Mouse (Mus musculus): ENCODE measurements around the gene Scnn1b.

Scnn1b gene

GRCm38 (mm10) chr7:121864858-121865585, at the start of gene Scnn1b:
Gene Scnn1b, plus strand, starts transcription at chr7:121865038.
- no peak for DNase-seq (ENCODE audit: low spot score in 2 of 2)

GRCm38 (mm10) chr7:121821632-121822031, 43.2 kb upstream of the Scnn1b start:
- DNase-seq (ENCODE audit: low spot score in 2 of 2) = no peak

- DNase-seq (ENCODE audit: low spot score in 2 of 2) = no peak
Measured at GRCm38 (mm10) chr7:121828481-121828880, 36.4 kb upstream of the Scnn1b start.

- no peak for DNase-seq (ENCODE audit: low spot score in 2 of 2)
Measured at GRCm38 (mm10) chr7:121835392-121835791, 29.4 kb upstream of the Scnn1b start.

DNA sequence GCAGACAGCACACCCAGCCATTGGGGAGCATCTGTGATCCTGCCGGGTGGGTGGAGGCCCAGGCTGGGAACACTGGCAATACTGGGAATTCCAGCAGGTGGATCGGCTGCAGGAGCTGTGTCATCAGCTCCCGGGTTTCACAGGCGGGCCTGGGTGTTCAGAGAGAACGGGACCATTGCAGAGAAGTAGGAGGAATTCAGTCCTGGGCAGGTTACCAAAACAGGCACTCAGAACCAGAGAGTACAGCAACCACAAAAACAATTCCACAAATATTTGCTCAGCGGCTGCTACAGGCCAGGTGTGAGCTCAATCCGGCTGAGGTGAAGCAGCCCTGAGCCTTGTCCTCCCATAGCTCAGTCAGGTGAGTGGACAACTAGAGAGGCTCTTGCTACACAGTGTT, 28.0 kb upstream of the Scnn1b start:
- DNase-seq (ENCODE audit: low spot score in 2 of 2) = no peak

GRCm38 (mm10) chr7:121840810-121841209, 24.0 kb upstream of the Scnn1b start:
- peak; percentile 17 to 34 for DNase-seq (ENCODE audit: low spot score in 2 of 2)

- DNase-seq (ENCODE audit: low spot score in 2 of 2) = no peak
Measured at GRCm38 (mm10) chr7:121842234-121842633, 22.6 kb upstream of the Scnn1b start.

- DNase-seq (ENCODE audit: low spot score in 2 of 2) = no peak
Measured at GRCm38 (mm10) chr7:121845964-121846363, 18.9 kb upstream of the Scnn1b start.

DNA sequence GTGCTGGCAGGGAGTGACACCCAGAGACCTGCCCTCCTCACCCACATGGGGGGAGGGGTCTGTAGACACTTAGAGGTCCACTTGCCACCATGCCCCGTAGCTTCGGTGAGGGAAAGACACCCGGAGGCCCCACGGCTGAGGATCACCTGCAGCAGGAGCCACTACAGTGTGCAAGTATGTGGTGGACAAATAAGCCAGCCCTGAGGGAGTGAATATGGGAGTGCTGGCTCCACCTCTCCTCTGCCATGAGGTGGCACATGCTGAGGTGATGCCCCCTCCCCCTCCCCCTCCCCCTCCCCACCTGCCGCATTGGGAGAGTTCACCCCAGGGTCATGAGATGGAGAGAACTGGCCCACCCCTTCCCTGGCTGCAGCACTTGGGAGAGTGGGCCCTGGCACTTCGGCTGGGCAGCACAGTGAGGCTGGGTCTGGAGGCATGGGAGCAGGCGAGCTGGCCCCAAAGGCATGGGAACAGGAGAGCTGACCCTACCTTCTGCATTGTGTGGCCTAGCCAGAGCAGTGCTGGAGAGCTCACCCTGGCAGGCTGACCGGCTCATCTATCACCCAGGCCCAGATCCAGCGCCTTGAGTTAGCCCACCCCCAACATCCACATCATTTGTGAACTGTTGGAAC, 16.2 kb upstream of the Scnn1b start:
- no peak for DNase-seq (ENCODE audit: low spot score in 2 of 2)

DNA sequence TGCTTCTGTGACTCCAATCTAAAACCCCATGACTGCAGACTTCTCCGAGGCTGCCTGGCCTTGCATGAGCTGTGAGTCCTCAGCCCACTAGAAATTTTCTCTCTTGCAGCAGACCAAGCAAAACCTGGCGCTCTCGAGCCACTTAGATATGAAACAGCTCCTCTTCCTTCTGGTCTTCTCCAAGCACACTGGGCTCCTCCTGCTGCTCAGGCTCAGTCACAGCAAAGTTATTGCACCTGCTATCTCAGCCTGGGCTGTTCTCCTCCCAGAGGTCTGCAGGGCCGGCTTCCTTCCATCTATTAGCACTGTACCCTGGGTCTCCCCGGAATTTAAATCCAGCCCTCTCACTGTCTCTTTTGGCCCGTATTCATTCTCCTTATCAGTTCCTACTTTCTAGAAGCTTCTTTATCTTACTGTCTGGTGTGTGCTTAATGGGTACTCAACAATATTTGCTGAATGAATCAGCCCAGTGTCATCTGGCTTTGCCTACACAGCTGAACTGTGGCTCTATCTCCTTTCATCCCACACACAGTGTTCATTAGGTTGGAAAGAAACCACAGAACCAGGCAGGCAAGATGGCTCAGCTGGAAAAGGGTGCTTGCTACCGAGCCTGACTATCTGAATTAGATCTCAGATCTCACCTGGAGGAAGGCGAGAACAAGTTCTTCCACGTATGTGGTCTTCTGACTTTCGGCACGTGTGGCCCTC, 7.5 kb upstream of the Scnn1b start:
- no peak for DNase-seq (ENCODE audit: low spot score in 2 of 2)

- no peak for DNase-seq (ENCODE audit: low spot score in 2 of 2)
Measured at GRCm38 (mm10) chr7:121858939-121859338, 5.9 kb upstream of the Scnn1b start.

DNA sequence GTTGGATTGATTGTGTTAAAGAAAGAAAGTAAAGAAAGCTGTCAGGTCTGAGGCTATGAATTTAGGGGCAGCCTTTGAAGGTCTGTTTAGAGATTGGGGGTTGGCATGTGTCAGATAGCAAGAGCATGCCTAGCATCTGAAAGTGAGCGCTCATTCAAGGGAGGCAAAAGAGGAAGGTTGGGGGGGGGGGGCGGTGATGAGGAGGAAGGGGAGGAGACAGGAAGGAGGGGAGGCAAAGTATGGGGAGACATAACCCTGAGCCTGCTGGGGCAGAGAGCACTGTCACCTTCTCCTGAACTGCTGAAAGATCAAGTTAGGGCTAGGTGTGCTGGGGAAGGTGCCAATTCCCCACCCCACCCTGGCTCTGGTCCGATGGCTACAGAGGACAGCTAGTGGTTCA, 6.8 kb downstream of the Scnn1b start:
- no peak for DNase-seq (ENCODE audit: low spot score in 2 of 2)

GRCm38 (mm10) chr7:121873998-121874397, 9.2 kb downstream of the Scnn1b start:
- DNase-seq (ENCODE audit: low spot score in 2 of 2) = no peak

- no peak for DNase-seq (ENCODE audit: low spot score in 2 of 2)
Measured at GRCm38 (mm10) chr7:121874784-121875183, 9.9 kb downstream of the Scnn1b start.

GRCm38 (mm10) chr7:121880246-121880645, 15.4 kb downstream of the Scnn1b start:
- DNase-seq (ENCODE audit: low spot score in 2 of 2) = no peak

GRCm38 (mm10) chr7:121890636-121891360, 26.0 kb downstream of the Scnn1b start:
- peak; percentile 46 to 65 for DNase-seq (ENCODE audit: low spot score in 2 of 2)

GRCm38 (mm10) chr7:121896689-121897088, 31.9 kb downstream of the Scnn1b start:
- DNase-seq (ENCODE audit: low spot score in 2 of 2) = no peak

- DNase-seq (ENCODE audit: low spot score in 2 of 2) = peak in 1 of 2 experiments; percentile 6
Measured at GRCm38 (mm10) chr7:121899311-121899710, 34.5 kb downstream of the Scnn1b start.

DNA sequence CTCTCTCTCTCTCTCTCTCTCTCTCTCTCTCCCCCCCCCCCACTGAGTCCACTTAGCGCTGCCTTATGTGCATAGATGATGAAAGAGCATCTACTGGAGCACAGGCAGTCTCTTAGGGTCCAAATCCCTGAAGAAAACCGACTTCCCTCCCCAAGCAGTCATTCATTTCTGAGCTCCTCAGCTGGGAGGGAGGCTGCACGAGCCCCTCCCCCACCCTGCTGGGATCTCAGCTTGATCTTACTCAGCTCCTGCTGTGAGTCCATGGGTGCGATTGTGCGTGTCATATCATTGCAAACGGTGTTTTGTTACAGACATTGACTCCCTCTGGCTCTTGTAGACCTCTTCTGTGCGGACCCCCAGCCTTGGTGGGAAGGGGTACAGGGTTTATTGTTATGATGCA, 35.1 kb downstream of the Scnn1b start:
- no peak for DNase-seq (ENCODE audit: low spot score in 2 of 2)

DNA sequence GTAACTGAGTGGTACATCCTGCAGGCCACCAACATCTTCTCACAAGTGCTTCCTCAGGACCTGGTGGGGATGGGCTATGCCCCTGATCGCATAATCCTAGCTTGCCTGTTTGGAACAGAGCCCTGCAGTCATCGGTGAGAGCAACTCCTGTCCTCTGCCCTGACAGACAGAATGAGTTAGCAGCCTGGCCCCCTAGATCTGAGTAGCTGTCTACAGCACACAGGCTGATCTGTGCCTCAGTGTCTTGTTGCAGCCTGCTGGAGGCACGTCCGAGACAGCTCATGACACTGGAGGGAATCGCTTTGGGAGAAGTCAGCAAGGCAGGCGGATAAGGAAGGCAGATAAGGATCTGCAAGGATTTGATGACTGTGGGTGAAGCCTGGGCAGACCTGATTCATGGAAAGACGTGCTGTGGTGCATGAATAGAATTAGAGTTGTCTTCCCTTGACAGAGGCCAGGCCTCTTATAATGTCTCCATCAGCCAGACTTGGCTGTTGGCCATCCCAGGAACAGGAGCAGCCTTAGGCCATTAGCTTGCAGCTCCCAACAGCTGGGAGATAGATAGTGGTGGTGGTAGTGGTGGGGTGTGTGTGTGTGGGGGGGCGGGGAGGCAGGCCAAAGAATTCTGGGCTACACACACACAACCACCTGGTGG, 38.0 kb downstream of the Scnn1b start:
- no peak for DNase-seq (ENCODE audit: low spot score in 2 of 2)

DNA sequence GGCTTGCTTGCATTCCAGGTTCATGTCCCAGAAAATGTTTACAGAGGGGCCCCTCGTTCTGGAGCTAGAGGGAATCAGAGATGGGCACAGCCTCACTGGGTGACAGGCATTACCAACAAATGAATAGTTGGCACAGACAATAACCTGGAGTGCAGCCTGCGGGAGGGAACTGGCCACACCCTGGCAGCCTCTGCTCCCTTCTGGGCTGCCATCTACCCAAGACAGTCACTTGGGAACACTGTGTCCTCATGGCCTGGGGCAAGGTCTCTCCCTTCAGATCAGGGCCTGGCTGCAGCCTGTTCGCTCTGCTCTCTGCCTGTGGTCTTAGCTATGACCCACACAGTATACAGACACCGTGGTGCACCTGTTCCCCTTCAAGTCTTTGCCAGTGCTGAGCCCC, 42.0 kb downstream of the Scnn1b start:
- DNase-seq (ENCODE audit: low spot score in 2 of 2) = no peak

DNA sequence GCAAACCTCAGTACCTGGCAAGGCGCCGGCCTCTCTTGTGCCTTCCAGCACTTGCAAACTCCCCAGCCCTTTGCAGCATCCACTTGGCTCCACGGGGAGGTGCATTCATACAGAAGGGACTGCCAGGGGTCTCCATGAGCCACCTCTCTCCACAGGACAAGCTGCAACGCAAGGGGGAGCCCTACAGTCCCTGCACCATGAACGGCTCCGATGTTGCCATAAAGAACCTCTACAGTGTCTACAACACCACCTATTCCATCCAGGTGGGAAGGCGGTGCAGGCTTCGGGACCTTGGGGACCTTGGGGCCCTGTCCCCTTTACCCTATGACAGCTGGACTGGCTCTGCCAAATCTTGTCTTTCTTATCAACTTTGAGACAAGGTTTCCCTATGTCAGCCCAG, 47.4 kb downstream of the Scnn1b start:
- DNase-seq (ENCODE audit: low spot score in 2 of 2) = no peak
